Mouse (Mus musculus): Measurements from ENCODE around the gene Gm13698. TPM values are rescaled to one million over a fixed set of nuclear protein-coding genes. Genes with fewer than 3 reads are reported as not detected.

Gm13698 gene
- total RNA-seq (2023), result 1 to 10 TPM in 1 of 2 experiments, under 1 TPM in 1; 0.93 to 1.3 TPM

GRCm38 (mm10) chr2:83955393-83955792 lies at the start of gene Gm13698:
Gene Gm13698, plus strand, starts transcription at chr2:83955693.

GRCm38 (mm10) chr2:83940931-83941361 lies 14.5 kb upstream of the Gm13698 start, which contains the start of gene Zswim2:
Gene Zswim2, minus strand, starts transcription at chr2:83941228.

GRCm38 (mm10) chr2:83961203-83961602 lies 5.7 kb downstream of the Gm13698 start, which contains the start of gene Gm13693:
Gene Gm13693, plus strand, starts transcription at chr2:83961503.

GRCm38 (mm10) chr2:83967013-83967412 lies 11.5 kb downstream of the Gm13698 start, which contains the start of gene Gm13695:
Gene Gm13695, plus strand, starts transcription at chr2:83967313.

GRCm38 (mm10) chr2:83972823-83973222 lies 17.3 kb downstream of the Gm13698 start, which contains the start of gene Gm13696:
Gene Gm13696, plus strand, starts transcription at chr2:83973123.

GRCm38 (mm10) chr2:83978633-83979032 lies 23.1 kb downstream of the Gm13698 start, which contains the start of gene Gm13694:
Gene Gm13694, plus strand, starts transcription at chr2:83978933.

GRCm38 (mm10) chr2:83984443-83984842 lies 28.9 kb downstream of the Gm13698 start, which contains the start of gene Gm13697:
Gene Gm13697, plus strand, starts transcription at chr2:83984743.

GRCm38 (mm10) chr2:83990253-83990652 lies 34.8 kb downstream of the Gm13698 start, which contains the start of gene Gm13691:
Gene Gm13691, plus strand, starts transcription at chr2:83990553.

Other genes with a start within 250 kb of the Gm13698 start
- 10 to 100 TPM; 30.8 to 46.4 TPM for gene Itgav, start 231.3 kb upstream of the Gm13698 start, total RNA-seq (2023)
- not detected for gene Fam171b, start 143.1 kb upstream of the Gm13698 start, total RNA-seq (2023)
- gene Zswim2, start 14.5 kb upstream of the Gm13698 start, total RNA-seq (2023), result not detected
- gene Gm13693, start 5.8 kb downstream of the Gm13698 start, total RNA-seq (2023), result 1 to 10 TPM in 1 of 2 experiments, under 1 TPM in 1; 0.93 to 1.3 TPM
- gene Gm13695, start 11.6 kb downstream of the Gm13698 start, total RNA-seq (2023), result 1 to 10 TPM in 1 of 2 experiments, under 1 TPM in 1; 0.93 to 1.3 TPM
- gene Gm13696, start 17.4 kb downstream of the Gm13698 start, total RNA-seq (2023), result 1 to 10 TPM in 1 of 2 experiments, under 1 TPM in 1; 0.93 to 1.3 TPM
- gene Gm13694, start 23.2 kb downstream of the Gm13698 start, total RNA-seq (2023), result 1 to 10 TPM in 1 of 2 experiments, under 1 TPM in 1; 0.93 to 1.3 TPM
- 1 to 10 TPM in 1 of 2 experiments, under 1 TPM in 1; 0.93 to 1.3 TPM for gene Gm13697, start 29.1 kb downstream of the Gm13698 start, total RNA-seq (2023)
- gene Gm13691, start 34.9 kb downstream of the Gm13698 start, total RNA-seq (2023), result 1 to 10 TPM in 1 of 2 experiments, under 1 TPM in 1; 0.93 to 1.3 TPM